Mouse (Mus musculus): Measurements from ENCODE around the gene Bmp6.

Gene Bmp6

GRCm38 (mm10) chr13:38354284-38354683 is 9.4 kb downstream of the Bmp6 start:
- no peak for DNase-seq

- no peak for DNase-seq
Measured at GRCm38 (mm10) chr13:38359045-38359444, 14.1 kb downstream of the Bmp6 start.

DNA sequence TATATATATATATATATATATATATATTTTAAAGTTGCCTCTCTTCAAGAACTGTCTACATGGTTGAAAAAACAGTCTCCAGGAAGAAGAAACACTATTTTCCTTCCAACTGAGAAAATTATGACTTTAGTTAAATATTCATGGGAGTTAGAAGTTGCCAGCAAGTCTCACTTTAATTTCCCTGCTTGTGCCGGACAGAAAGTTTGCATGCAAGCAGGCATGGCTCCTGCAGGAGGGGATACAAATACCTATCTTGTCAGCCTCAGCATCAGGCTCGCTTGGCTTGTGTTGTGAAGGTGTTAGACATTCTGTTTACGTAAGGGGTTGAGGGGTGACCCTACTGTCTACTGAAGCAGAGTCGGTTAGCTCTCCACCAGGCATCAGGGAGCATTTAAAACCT is 17.8 kb downstream of the Bmp6 start:
- no peak for DNase-seq

DNA sequence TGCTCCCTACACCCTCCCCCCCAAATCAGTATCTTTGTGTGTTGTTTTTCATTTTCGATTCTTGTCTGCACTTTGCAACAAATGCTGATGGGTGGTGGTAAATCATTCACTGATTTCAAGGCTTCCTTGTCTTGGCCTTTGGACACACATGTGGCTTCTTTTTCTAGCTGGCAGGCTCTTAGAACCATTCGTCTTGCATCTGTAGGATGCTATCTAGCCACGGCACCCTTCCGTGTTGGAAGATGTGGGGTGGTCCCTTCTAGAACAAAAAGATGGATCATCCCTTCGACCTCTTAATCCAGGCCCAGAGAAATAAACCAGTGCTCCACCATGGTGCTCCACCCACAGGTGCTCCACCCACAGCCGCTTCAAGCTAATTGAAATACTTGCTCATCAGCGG is 19.0 kb downstream of the Bmp6 start:
- DNase-seq: no peak

DNA sequence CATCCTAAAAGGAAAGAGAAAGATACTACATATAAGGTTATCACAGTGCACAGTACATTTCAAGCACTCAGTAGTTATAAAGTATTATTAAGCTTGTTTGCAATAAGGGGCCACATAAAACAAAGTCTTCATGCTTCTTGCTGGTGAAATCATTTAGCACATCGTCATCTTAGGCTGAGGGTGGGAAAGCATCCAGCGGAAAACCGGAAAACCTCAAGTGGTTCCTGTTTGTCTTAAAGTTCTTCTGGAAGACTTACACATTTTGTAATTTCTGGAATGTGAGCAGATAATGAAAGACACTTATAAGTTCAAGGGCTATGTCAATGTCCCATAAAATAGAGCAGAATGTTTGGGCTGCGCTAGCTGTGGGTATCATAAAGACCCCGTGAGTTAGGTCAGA is 24.7 kb downstream of the Bmp6 start:
- no peak for DNase-seq

- DNase-seq: no peak
Measured at GRCm38 (mm10) chr13:38376071-38376470, 31.2 kb downstream of the Bmp6 start.

GRCm38 (mm10) chr13:38377355-38377754 is 32.4 kb downstream of the Bmp6 start:
- DNase-seq: peak; percentile 19

- DNase-seq: no peak
Measured at GRCm38 (mm10) chr13:38379806-38380205, 34.9 kb downstream of the Bmp6 start.

DNA sequence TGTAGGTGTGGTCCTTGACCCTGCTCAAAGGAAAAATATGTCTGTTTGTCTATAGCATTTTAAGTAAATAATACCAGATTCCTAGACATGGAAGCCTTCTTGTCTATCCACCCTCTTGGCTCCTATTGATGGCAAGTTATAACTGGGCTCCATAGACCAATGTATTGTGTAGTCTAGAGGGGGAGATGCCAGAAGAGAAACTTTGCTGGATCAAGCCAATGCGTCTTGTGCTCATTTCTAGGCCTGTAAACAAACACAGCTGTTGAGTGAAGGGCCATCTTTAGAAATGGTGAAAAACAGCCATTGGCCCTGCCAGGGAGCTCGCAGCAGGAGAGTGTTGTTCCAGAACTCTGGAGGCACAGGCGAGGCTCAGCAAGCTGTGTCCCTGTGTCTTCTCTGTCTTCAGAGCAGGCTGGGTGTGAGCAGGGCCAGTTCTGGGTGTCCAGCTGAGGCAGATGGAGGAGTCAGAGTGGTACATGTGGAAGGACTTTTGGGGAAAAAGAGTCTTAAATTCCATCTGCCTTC is 41.2 kb downstream of the Bmp6 start:
- DNase-seq: no peak

- peak; percentile 30 for DNase-seq
Measured at GRCm38 (mm10) chr13:38387453-38388040, 42.6 kb downstream of the Bmp6 start.

DNA sequence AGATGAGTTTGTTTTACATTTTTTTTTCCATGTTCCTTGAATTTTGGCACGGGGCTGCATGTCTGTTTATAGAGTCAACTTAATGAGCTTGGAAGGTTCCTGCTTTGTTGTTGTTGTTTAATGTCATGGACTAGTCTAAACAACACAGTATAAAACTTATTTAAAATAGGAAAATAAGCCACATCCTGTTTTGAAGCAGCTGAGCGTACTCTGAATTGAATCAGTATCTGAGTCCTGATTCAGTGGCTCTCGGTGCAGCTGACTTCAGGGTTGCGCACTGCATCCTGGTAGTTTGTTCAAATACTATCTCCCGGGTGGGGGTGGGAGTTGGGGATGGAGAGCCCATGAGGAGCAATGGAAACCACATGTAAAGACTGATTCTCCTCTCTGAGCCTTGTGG is 48.5 kb downstream of the Bmp6 start:
- DNase-seq: no peak

- no peak for DNase-seq
Measured at GRCm38 (mm10) chr13:38395026-38395425, 50.1 kb downstream of the Bmp6 start.

DNA sequence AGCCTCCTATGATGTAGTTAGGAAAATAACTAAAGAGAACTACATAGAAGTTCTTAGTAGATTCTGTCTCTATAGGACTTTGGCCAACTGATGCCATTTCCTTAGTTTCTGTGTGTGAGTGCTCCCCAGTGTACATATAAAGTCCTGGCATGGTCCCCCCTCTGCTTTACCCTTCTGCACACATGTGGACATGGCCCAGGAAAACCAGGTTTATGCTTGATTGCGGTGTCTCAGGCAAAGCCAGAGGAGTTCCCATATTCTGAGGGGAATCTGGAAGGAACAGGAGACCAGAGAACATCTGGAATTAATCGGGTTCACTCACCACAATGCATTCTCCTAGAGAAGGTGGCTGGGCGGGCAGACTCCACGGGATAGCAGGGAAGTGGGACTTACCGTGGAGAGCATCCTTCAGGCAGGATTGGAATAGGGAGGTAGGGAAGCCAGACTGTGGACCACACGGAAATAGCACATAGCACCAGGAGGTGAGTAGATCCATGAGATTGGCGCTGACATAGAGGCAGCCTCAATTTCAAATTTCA is 52.2 kb downstream of the Bmp6 start:
- no peak for DNase-seq

DNA sequence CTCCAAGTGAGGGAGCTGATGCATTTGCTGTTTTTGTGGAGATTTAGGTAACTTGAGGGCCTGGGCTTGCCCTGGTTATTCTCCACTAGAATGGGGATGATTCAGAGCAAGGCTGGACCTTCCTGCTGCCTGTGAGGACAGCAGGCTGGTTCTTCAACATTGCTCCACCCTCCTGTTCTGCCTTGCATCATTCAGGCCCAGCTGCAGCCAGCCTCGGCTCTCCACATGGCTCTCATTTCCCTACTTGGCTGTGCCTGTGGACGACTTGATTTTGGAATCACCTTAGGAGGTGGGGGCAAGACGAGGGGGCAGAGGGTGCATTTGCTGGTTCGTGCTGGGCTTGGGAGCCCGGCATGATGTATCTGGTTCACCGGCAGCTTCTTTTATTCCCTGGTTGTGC is 53.8 kb downstream of the Bmp6 start:
- DNase-seq: peak; percentile 21

GRCm38 (mm10) chr13:38400662-38401061 is 55.8 kb downstream of the Bmp6 start:
- DNase-seq: no peak

DNA sequence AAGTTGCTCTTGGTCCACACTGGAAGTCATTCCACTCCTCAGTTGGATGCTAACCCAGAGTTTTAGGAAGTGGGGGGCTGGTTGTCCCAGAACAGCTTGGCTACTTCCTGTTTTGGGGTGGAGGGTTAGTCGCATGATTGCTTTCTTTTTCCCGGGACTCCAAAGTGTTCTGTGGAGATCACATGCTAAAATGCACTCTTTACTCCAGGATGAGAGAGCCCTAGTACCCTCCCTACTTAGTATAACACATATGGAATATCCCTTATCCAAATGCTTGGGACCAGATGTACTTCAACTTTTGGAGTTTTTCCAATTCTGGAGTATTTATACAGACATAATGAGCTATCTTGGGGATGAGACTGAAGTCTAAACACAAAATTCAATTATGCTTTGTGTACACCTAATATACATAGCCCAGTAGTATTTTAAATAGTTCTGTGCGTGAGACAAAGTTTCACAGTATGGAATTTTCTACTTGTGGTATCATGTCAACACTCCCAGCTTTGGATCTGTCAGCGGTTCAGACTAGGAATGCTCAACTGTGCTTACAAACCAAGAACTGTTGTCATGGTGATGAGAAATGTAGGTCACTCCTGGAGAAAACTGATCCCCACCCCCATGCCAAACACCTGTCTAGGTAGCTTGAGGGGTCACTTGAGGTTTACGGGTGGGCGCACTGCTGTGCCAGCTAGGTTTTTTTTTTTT is 62.9 kb downstream of the Bmp6 start:
- peak; percentile 37 for DNase-seq

DNA sequence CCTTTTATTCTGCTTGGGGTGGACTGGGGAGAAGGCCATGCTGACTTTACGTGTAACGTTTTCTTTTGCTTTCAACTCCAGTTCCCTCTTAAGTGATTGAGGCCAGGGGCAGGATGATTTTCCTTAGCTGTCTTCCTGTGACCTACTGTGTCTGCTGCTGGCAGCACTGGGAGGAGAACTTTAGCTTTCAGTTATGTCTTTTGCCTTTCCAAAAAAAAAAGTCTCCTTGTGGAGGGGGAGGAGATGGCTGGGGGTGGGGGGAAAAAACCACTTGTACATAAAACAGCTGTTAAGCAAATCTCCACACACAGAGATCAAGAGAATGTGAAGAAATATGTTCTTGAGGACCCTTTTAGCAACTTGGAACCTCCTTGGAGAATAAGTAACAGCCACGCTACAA is 63.7 kb downstream of the Bmp6 start:
- no peak for DNase-seq

DNA sequence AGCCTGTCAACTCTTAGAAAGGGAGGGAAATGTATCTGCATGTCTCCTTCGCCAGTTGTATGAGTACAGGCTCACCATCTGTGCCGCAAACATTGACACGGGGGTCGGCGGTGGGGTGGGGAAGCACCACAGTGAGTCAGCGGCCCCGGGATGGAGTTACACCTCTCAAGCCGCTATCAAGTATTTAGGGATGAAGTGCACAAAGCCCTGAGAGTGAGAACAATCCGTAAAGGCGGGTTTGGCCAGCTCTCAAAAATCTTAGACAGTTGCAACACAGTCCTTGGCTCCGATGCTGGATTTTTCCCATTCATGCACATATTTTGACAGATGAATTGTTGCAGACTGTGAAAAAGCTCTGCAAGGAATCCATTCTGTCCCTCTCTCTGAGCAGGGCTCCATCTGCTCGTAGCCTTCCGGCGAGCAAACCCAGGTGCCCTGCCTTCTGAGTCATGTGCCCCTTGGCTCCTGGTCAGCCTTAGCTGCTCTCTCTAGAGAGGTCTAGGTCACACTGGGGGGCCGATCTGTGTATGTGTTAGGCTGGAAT is 65.5 kb downstream of the Bmp6 start:
- peak; percentile 83 for DNase-seq

- DNase-seq: no peak
Measured at GRCm38 (mm10) chr13:38419781-38420180, 74.9 kb downstream of the Bmp6 start.

DNA sequence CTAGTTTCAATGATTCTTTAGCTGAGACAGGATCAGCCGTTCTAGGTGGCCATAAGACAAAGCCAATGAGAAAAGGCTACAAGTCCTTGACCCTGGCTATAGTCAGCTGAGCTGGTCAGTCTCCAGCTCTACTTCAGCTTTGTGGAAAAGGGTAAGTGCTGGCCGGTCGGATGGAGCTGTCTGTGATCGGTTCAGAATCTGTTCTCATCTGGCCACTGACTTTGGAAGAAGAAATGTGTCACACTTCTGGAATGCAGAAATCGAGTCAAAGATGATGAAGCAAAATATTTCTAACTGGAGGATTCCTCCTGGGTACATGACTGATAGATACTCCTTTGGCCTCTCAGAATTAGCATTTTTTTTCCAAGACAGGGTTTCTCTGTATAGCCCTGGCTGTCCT is 77.6 kb downstream of the Bmp6 start:
- no peak for DNase-seq

DNA sequence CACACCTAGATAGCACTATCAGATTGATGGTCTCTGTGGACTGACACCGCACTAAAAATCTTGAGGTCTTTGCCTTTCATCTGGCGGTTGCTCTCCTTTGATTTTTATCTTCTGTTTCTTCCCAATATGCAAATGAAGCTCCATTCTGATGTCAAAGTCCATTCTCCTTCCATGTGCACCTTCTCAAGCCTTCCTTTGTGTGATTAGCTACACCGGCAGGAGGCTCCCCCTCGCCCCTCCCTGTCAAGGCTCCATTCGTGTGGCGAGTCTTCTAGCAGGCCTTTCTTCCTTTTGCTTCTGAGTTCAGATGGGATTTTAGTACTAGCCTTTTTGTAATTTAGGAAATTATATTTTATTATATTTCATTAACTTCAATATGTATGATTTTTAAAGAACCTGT is 80.4 kb downstream of the Bmp6 start:
- no peak for DNase-seq

- no peak for DNase-seq
Measured at GRCm38 (mm10) chr13:38429671-38430070, 84.8 kb downstream of the Bmp6 start.

GRCm38 (mm10) chr13:38430075-38430474 is 85.2 kb downstream of the Bmp6 start:
- DNase-seq: no peak

DNA sequence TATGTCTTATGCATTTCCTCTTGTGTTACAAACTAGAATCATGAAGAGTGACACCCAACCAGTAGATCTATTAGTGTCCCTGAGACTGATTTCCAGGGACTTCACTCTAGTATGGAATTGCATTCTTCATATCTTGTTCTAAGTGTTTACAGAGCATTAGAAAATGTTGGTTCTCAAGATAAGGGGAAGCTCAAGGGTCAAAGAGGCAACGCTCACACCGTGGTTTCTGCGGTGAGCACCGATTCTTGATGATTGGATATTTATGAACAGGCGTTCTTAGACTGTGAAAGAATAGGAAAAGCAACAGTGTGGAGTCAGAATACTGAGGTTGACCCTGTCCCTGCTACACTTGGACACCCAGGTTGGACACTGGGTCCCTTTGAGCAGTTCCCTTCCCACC is 89.9 kb downstream of the Bmp6 start:
- no peak for DNase-seq

All from lung, postnatal 36 days (tissue).